Mouse (Mus musculus) forebrain, embryonic 14.5 days (tissue): Measurements from ENCODE around the gene Hoxb9. TPM values are rescaled to one million over a fixed set of nuclear protein-coding genes. Genes with fewer than 3 reads are reported as not detected.

ENCODE experiments used
- ATAC-seq: fragments of 200-750 bp; cut with Nextera tagmentation; 2 replicates; pipeline ENCODE4 v1.8.0; 2017; ENCODE audit warnings: mild to moderate bottlenecking, moderate library complexity
- DNase-seq: peaks from one replicate; pipeline ENCODE4 v3.0.0-alpha.2; 2015; ENCODE audit warnings: low spot score
- H3K27ac ChIP-seq: fragments of 300-500 bp; sonication (generic); 2 replicates; pipeline ENCODE4 v1.5.1; 2014; ENCODE audit warnings: low read depth, mild to moderate bottlenecking, control low read depth, low read length, moderate library complexity
- H3K27me3 ChIP-seq: fragments of 300-500 bp; sonication (generic); replicated peaks from 2 replicates; pipeline ENCODE4 v1.6.1; 2014; ENCODE audit warnings: low read length, control low read depth, mixed read lengths; ENCODE audit not compliant: control insufficient read depth, insufficient read depth
- H3K36me3 ChIP-seq: fragments of 300-500 bp; sonication (generic); 2 replicates; pipeline ENCODE4 v1.6.1; 2014; ENCODE audit warnings: low read length, control low read depth; ENCODE audit not compliant: control insufficient read depth, insufficient read depth
- H3K4me1 ChIP-seq: fragments of 300-500 bp; sonication (generic); 2 replicates; pipeline ENCODE4 v1.6.1; 2014; ENCODE audit warnings: antibody characterized with exemption, low read length, control low read depth; ENCODE audit not compliant: control insufficient read depth, insufficient read depth
- H3K4me2 ChIP-seq: fragments of 300-500 bp; sonication (generic); 2 replicates; pipeline ENCODE4 v1.6.1; 2014; ENCODE audit warnings: mild to moderate bottlenecking, control low read depth, low read length
- H3K4me3 ChIP-seq: fragments of 300-500 bp; sonication (generic); 2 replicates; pipeline ENCODE4 v1.5.1; 2014; ENCODE audit warnings: low read depth, low read length, control low read depth
- H3K9ac ChIP-seq: fragments of 300-500 bp; sonication (generic); 2 replicates; pipeline ENCODE4 v1.6.1; 2014; ENCODE audit warnings: mild to moderate bottlenecking, low read length, control low read depth, moderate library complexity
- H3K9me3 ChIP-seq: fragments of 300-500 bp; sonication (generic); replicated peaks from 2 replicates; pipeline ENCODE4 v1.6.1; 2016; ENCODE audit warnings: low read length, control low read depth, mixed read lengths; ENCODE audit not compliant: control insufficient read depth
- WGBS: fragments of 180-500 bp; shearing (Covaris S2); extraction: QIAGEN DNeasy Blood & Tissue Kit; methylation state at CpG from one replicate; pipeline ENCODE4 v1.1.7; 2014; 5-methylcytosine and 5-hydroxymethylcytosine counted together
- polyA plus RNA-seq: library from polyadenylated mRNA; unstranded; fragments of >200 nt; fragmentation: Nextera tagmentation; extraction: Ambion mirVana; gene quantifications from 2 replicates; pipeline ENCODE4 v1.2.1, GENCODE M21; 2014

Hoxb9 gene
- polyA plus RNA-seq, 1 experiment from 2014 or later: not detected

DNA sequence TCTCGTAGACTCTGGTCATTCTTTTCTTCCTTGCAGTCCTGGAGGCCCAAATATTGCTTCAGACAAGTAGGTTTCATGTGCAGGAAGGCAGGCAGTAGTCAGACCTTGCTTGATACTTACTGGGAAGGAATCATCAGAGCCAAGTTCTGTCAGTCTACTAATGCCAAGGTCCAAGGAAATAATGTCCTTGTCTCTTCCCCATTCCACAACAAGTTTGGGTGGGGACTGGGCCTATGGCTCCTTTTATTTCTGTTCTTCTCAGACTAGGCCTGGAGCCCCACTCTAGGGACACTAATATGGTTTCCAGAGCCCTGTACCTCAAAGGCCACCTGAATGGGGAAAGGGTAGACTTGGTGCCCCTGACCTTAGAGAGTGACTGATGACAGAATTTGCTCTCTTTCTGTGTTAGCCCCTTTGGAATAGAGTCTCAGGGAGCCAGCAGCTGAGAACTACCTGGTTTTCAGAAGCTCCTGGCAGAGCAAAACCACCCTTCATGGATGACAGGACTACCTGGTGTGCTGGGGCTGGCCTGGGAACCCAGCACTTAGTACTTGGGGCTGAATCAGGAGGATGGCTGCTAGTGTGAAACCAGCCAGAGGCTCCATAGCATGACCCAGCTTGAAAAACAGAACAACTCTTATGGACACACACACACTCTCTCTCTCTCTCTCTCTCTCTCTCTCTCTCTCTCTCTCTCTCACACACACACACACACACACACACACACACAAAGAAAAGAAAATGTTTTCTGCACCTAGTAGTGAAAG is 17.4 kb downstream of the Hoxb9 start:
- no peak for DNase-seq
- no peak overlapping the region for H3K27ac ChIP-seq
- 12% methylated on average over 1 of the region's 1 CpGs for WGBS
- no peak overlapping the region for H3K4me2 ChIP-seq
- no peak overlapping the region for H3K4me3 ChIP-seq
- peaks cover 99% of the 10 kb centered on the region for H3K27me3 ChIP-seq
- H3K9me3 ChIP-seq: no peaks in the 10 kb centered on the region
- H3K36me3 ChIP-seq: no peaks in the 10 kb centered on the region
- no peak overlapping the region for H3K9ac ChIP-seq
- H3K4me1 ChIP-seq: no peaks in the 10 kb centered on the region
- no peak for ATAC-seq

DNA sequence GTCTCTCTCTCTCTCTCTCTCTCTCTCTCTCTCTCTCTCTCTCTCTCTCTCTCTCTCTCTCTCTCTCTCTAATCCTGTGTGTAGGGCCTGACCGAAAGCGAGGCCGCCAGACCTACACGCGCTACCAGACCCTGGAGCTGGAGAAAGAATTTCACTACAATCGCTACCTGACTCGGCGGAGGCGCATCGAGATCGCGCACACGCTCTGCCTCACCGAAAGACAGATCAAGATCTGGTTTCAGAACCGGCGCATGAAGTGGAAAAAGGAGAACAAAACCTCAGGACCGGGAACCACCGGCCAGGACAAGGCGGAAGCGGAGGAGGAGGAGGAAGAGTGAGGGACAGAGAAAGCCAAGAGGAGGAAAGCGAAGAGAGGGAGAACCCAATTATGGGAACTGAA is 18.0 kb downstream of the Hoxb9 start:
- H3K4me1 ChIP-seq: no peaks in the 10 kb centered on the region
- DNase-seq (no peak), ATAC-seq (no peak)
- H3K9me3 ChIP-seq: no peaks in the 10 kb centered on the region
- WGBS: under 1% methylated on average over 21 of the region's 21 CpGs
- H3K27me3 ChIP-seq: peaks cover 99% of the 10 kb centered on the region
- H3K27ac ChIP-seq: no peak overlapping the region
- no peak overlapping the region for H3K4me2 ChIP-seq
- no peak overlapping the region for H3K4me3 ChIP-seq
- no peak overlapping the region for H3K9ac ChIP-seq
- H3K36me3 ChIP-seq: no peaks in the 10 kb centered on the region

DNA sequence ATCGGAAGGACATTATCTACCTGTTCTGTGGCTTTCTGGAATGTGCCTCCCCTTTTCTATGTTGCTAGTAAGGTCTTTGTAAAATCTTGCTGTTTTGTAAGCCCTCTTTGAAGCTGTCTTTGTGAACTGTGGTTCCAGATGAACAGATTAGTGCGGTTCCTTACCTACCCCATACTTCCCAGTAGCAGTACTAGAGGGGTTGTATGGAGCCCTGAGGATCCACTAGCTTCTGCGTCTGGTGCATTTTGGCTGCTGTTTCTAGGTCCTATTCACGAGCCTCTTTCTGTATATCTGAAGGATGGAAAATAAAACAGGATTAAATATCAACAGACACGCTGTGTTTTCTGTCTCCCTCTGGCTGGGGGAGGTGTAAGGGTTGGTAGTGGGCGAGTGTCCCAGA is 18.6 kb downstream of the Hoxb9 start:
- ATAC-seq: no peak
- Histone ChIP-seq H3K9ac (no peak overlapping the region), H3K4me2 (no peak overlapping the region)

DNA sequence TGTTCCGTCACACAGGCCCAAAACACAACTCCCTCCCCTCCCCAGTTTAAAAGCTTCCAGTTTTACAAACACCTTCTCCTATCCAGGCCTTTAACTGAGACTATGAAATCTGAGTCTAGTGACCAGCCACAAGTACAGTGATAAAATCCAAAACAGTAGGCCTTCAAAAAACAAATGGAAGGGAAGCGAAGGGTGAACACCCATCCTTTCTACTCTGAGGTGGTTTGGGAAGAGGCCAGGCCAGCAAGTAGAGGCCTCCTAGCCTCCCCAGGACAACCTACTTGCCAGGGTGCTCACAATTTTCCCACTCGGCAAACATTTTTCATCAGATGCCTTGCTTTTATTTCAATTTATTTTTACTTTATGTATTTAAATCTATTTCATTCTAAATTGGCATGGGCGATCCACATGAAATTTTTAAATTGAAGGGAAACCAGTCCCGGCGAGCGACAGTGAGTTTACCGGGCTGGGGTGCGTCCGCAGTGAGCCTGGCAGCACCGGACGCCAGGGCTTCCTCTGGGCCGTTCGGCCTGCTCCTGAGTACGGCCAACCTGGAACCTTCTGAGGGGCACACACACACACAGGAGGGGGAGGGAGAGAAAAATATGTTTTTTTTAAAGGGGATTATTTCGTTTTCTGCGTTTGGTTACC is 19.6 kb downstream of the Hoxb9 start:
- no peak overlapping the region for H3K4me2 ChIP-seq
- WGBS: 3% methylated on average over 17 of the region's 17 CpGs
- DNase-seq (no peak), ATAC-seq (no peak)
- H3K9ac ChIP-seq: no peak overlapping the region
- H3K4me1 ChIP-seq: no peaks in the 10 kb centered on the region
- no peaks in the 10 kb centered on the region for H3K36me3 ChIP-seq
- no peaks in the 10 kb centered on the region for H3K9me3 ChIP-seq
- no peak overlapping the region for H3K4me3 ChIP-seq
- H3K27me3 ChIP-seq: peaks cover 99% of the 10 kb centered on the region
- no peak overlapping the region for H3K27ac ChIP-seq

More for the DNA sequence above, 18.6 kb downstream of the Hoxb9 start:
- Histone ChIP-seq H3K27ac (no peak overlapping the region), H3K9me3 (no peaks in the 10 kb centered on the region), H3K27me3 (peaks cover 99% of the 10 kb centered on the region), H3K4me3 (no peak overlapping the region), H3K36me3 (no peaks in the 10 kb centered on the region), H3K4me1 (no peaks in the 10 kb centered on the region)
- WGBS: 7% methylated on average over 6 of the region's 6 CpGs
- no peak for DNase-seq

DNA sequence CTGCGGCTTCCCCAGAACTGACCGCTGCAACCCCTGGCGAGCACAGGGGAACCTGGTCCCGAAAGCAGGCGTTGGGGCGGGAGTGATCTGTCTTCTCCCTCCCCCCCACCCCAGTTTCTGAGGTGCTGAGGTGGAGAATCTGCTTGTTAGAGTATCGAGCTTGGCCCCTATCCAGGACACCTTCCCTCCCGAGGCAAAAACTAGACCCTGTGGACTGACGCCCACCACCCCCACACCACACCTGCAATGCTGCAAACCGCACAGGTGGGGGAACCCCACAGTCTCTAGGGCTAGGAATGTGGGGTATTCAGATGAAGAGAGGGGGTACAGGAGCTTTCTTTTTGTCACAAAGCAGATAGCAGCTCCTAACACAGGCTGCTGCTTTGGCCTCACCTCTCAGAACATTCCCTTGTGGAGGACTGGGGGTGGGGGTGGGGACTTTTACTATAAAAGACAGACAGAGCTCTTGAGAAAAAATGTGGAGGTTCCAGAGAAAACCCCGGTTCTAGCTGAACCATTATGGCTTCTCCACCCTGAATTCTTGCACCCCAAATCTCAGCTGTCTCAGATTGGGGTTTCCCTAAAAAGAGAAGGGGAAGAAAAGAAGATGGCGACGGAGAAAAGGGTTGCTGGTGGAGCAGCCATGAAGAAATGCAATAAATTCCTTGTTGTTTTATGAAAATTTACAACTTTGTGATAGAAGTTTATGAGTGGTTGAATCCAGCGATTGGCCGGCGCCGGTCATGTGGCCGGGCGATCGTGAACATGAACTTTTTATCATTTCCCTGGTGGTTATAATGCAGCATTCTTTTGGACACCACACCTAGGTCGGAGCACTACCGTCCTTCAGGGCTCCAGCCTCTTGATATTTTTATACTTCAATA is 20.7 kb downstream of the Hoxb9 start, which contains the start of gene Hoxb6:
Hoxb6 (plus strand) TSS at position 796 of the 884 bp plus-strand sequence.
- no peaks in the 10 kb centered on the region for H3K36me3 ChIP-seq
- no peak within 1 kb of the TSS for H3K4me2 ChIP-seq
- H3K27me3 ChIP-seq: peaks cover 99% of the 10 kb centered on the region
- H3K4me3 ChIP-seq: no peak within 1 kb of the TSS
- no peak within 1 kb of the TSS for H3K27ac ChIP-seq
- H3K9ac ChIP-seq: no peak within 1 kb of the TSS
- H3K4me1 ChIP-seq: no peaks in the 10 kb centered on the region
- H3K9me3 ChIP-seq: no peaks in the 10 kb centered on the region
- no peak for DNase-seq
- ATAC-seq: no peak
- under 1% methylated on average over 22 of the region's 22 CpGs for WGBS

DNA sequence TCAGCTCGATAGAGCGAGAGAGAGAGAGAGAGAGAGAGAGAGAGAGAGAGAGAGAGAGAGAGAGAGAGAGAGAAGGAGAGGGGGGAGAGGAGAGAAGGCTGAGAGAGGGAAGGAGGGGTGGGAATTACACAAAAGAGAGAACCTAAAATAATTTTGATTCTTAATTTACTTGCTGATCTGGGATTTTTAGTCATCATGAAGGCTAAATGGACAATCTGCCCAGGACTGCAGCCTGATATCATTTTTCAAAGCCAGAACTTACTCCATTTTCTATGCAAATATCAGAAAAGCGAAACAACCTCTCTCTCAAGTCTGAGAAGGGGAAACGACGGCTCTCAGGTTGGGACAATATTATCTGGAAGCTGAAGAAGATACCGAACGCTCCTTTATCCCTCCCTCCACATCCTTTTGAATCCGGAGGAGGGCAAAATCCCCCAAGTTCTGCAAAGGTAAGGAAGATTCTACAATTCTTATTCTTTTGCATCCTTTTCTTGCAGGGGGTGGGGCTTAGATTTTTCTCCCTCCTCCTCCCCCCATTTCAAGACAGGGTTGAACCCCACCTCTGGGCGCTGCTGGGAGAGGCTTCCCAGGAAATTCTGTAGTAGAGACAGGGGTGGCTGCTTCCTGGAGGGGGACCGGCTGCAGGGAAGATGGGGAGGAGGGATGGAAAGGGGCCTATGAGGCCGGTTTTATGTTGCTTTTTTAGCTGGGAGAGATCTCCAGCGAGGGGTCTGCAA is 21.5 kb downstream of the Hoxb9 start:
- Histone ChIP-seq H3K4me3 (no peak overlapping the region), H3K4me1 (no peaks in the 10 kb centered on the region), H3K27ac (no peak overlapping the region), H3K9ac (no peak overlapping the region), H3K9me3 (no peaks in the 10 kb centered on the region), H3K4me2 (no peak overlapping the region), H3K36me3 (no peaks in the 10 kb centered on the region), H3K27me3 (peaks cover 99% of the 10 kb centered on the region)
- DNase-seq (no peak), ATAC-seq (no peak)
- WGBS: under 1% methylated on average over 12 of the region's 12 CpGs

DNA sequence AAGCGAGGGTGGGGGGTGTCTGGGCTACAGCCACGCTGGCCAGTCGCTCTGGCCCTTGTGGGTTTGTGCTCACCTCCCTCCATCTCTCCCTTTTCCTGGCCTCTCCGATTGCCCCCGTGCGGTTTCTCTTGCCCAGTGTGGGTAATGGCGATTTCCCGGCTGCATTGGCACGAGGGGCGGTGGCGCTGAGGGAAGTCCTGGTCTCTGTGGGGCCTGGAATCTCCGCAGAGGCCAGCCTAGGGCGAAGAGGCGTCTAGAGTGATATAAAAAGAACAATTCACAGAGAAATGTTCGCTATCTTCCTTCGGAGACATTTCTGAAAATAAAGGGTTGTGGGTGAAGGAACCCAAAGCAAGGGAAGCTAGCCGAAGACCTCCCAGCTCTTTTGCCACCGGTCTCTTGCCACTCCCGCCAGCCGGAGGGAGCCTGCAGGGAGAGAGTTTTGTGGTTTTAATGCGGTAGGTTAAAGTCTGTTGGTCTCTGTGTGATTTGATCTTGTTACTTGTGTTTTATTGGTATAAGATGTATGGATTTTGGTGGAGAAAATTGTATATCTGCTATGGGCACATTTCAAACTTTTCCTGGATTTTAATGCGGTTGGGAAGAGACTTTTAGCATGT is 22.2 kb downstream of the Hoxb9 start:
- H3K4me3 ChIP-seq: no peak overlapping the region
- H3K27me3 ChIP-seq: peaks cover 99% of the 10 kb centered on the region
- H3K36me3 ChIP-seq: no peaks in the 10 kb centered on the region
- H3K9me3 ChIP-seq: no peaks in the 10 kb centered on the region
- no peak overlapping the region for H3K4me2 ChIP-seq
- DNase-seq: no peak
- no peaks in the 10 kb centered on the region for H3K4me1 ChIP-seq
- under 1% methylated on average over 22 of the region's 22 CpGs for WGBS
- no peak overlapping the region for H3K9ac ChIP-seq
- ATAC-seq: no peak
- no peak overlapping the region for H3K27ac ChIP-seq
